Mouse (Mus musculus): ENCODE results near the gene Myo9b. TPM values are rescaled to one million over a fixed set of nuclear protein-coding genes. Genes with fewer than 3 reads are reported as not detected.

Myo9b gene
- total and polyA plus RNA-seq, 2 experiments, result 7.6 to 8.6 TPM

DNA sequence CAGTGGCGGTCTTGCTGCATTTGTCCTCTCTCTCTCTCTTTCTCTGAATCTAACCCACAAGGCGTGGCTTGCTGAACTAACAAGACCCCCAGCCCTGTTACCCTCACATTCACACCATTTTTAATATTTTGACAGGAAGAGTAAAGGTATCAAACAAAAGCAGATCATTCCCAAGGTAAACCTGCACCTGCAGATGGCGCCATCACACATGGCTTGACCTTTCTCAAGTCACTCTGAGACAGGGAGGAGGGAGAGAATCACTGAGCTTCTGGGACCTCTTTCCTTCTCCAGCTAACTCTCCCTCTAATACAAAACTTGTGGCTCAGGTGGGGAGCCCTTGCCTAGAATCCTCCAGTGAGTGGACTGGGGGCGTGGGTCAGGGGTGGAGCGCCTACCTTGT, 68.1 kb downstream of the Myo9b start:
- peak; percentile 22 for DNase-seq (ENCODE audit: extremely low read depth, low read depth, low spot score)
- Histone ChIP-seq H3K9ac (ENCODE audit: low read depth, low read length) (no peak overlapping the region), H3K79me2 (ENCODE audit: control insufficient read depth, insufficient read depth, low read length) (no peaks in the 10 kb centered on the region), H3K27ac (replicated peaks; ENCODE audit: insufficient read depth, low read depth, low read length) (no peak overlapping the region), H3K4me3 (ENCODE audit: insufficient read depth, low read depth, low read length) (no peak overlapping the region), H3K27me3 (ENCODE audit: control insufficient read depth, insufficient read depth, low read length) (no peaks in the 10 kb centered on the region), H3K4me1 (ENCODE audit: control insufficient read depth, insufficient read depth, low read length) (no peaks in the 10 kb centered on the region), H3K36me3 (ENCODE audit: control insufficient read depth, insufficient read depth, low read length) (peaks cover 7% of the 10 kb centered on the region; the same call in 1 of the 2 replicates)
- peak; percentile 51; the same call in 1 of the 2 replicates for TF ChIP-seq CTCF (IDR thresholded peaks at IDR 0.05; ENCODE audit: low read depth, low read length)
- TF ChIP-seq POLR2A (IDR thresholded peaks at IDR 0.05; ENCODE audit: extremely low read depth, insufficient read depth, low read length), result no peak
- 90% methylated on average over 5 of the region's 5 CpGs for WGBS

DNA sequence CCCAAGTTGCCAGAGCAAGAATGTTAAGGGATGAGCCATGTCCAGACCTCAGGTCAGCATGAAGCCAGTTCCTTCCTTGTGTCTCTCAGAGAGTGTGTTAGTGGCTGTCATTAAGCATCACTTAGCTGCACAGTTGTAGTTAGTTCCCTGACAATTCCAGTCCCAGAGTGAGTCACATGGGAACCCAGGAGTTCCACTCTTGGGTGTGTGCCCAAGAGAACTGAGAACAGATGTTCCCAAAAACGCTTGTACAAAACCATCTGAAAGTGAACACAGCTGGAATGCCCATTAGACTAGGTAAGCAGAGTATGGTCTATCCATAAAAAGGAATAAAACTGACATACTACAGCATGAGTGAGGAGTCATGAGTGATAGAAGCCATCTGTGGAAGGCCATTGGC, 74.1 kb downstream of the Myo9b start:
- Histone ChIP-seq H3K4me3 (ENCODE audit: insufficient read depth, low read depth, low read length) (no peak overlapping the region), H3K27me3 (ENCODE audit: control insufficient read depth, insufficient read depth, low read length) (no peaks in the 10 kb centered on the region), H3K27ac (replicated peaks; ENCODE audit: insufficient read depth, low read depth, low read length) (no peak overlapping the region), H3K9ac (ENCODE audit: low read depth, low read length) (no peak overlapping the region), H3K36me3 (ENCODE audit: control insufficient read depth, insufficient read depth, low read length) (peaks cover 23% of the 10 kb centered on the region), H3K4me1 (ENCODE audit: control insufficient read depth, insufficient read depth, low read length) (no peaks in the 10 kb centered on the region), H3K79me2 (ENCODE audit: control insufficient read depth, insufficient read depth, low read length) (no peaks in the 10 kb centered on the region)
- 82% methylated on average over 1 of the region's 1 CpGs for WGBS
- no peak for DNase-seq (ENCODE audit: extremely low read depth, low read depth, low spot score)
- no peak for TF ChIP-seq POLR2A (IDR thresholded peaks at IDR 0.05; ENCODE audit: extremely low read depth, insufficient read depth, low read length)
- TF ChIP-seq CTCF (IDR thresholded peaks at IDR 0.05; ENCODE audit: low read depth, low read length), result no peak

DNA sequence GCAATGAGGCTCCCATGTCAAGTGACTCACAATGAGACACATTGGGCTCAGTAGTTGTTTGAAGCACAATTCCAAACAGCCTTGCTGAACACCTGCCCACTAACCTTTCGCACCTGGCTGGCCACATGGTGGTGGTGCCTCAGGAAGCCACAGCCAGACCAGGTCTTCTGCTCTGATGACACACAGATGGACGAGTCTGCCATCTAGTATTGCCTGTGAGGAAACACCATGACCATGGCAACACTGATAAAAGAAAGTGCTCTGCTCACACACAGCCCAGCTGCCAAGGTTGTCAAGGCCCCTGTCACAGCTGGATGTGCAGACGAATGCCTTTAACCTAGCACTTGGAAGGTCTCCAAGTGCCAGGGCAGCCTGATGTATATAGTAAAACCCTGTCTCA, 78.6 kb downstream of the Myo9b start:
- H3K79me2 ChIP-seq (ENCODE audit: control insufficient read depth, insufficient read depth, low read length), result no peaks in the 10 kb centered on the region

DNA sequence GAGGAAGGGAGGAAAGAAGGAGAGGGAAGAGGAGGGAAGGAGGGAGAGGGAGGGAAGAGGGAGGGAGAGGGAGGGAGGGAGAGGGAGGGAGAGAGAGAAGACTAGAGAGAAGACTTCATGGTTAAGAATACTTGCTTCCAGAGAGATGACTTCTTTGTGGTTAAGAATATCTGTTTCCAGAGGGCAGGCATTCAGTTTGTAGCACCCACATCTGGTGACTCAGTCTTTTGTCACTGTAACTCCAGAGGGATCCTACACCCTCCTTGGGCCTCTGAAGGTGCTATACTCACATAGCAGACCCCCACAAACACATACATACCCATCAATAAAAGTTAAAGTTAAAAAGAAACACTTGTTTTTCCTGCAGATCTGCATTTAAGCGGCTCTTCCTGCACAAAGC, 79.0 kb downstream of the Myo9b start:
- DNase-seq (ENCODE audit: extremely low read depth, low read depth, low spot score), result no peak
- Histone ChIP-seq H3K27ac (replicated peaks; ENCODE audit: insufficient read depth, low read depth, low read length) (no peak overlapping the region), H3K27me3 (ENCODE audit: control insufficient read depth, insufficient read depth, low read length) (no peaks in the 10 kb centered on the region), H3K79me2 (ENCODE audit: control insufficient read depth, insufficient read depth, low read length) (no peaks in the 10 kb centered on the region), H3K4me1 (ENCODE audit: control insufficient read depth, insufficient read depth, low read length) (no peaks in the 10 kb centered on the region), H3K4me3 (ENCODE audit: insufficient read depth, low read depth, low read length) (no peak overlapping the region), H3K36me3 (ENCODE audit: control insufficient read depth, insufficient read depth, low read length) (peaks cover 18% of the 10 kb centered on the region), H3K9ac (ENCODE audit: low read depth, low read length) (no peak overlapping the region)
- 90% methylated on average over 1 of the region's 1 CpGs for WGBS
- no peak for TF ChIP-seq POLR2A (IDR thresholded peaks at IDR 0.05; ENCODE audit: extremely low read depth, insufficient read depth, low read length)

More for the DNA sequence above, 78.6 kb downstream of the Myo9b start:
- Histone ChIP-seq H3K9ac (ENCODE audit: low read depth, low read length) (no peak overlapping the region), H3K4me1 (ENCODE audit: control insufficient read depth, insufficient read depth, low read length) (no peaks in the 10 kb centered on the region), H3K27me3 (ENCODE audit: control insufficient read depth, insufficient read depth, low read length) (no peaks in the 10 kb centered on the region), H3K27ac (replicated peaks; ENCODE audit: insufficient read depth, low read depth, low read length) (no peak overlapping the region), H3K36me3 (ENCODE audit: control insufficient read depth, insufficient read depth, low read length) (peaks cover 22% of the 10 kb centered on the region), H3K4me3 (ENCODE audit: insufficient read depth, low read depth, low read length) (no peak overlapping the region)
- WGBS, result 78% methylated on average over 3 of the region's 3 CpGs
- no peak for TF ChIP-seq POLR2A (IDR thresholded peaks at IDR 0.05; ENCODE audit: extremely low read depth, insufficient read depth, low read length)
- no peak for TF ChIP-seq CTCF (IDR thresholded peaks at IDR 0.05; ENCODE audit: low read depth, low read length)
- DNase-seq (ENCODE audit: extremely low read depth, low read depth, low spot score), result no peak

- Histone ChIP-seq H3K27ac (replicated peaks; ENCODE audit: insufficient read depth, low read depth, low read length) (no peak overlapping the region), H3K36me3 (ENCODE audit: control insufficient read depth, insufficient read depth, low read length) (peaks cover 1% of the 10 kb centered on the region; the same call in 1 of the 2 replicates), H3K27me3 (ENCODE audit: control insufficient read depth, insufficient read depth, low read length) (no peaks in the 10 kb centered on the region), H3K9ac (ENCODE audit: low read depth, low read length) (no peak overlapping the region), H3K4me1 (ENCODE audit: control insufficient read depth, insufficient read depth, low read length) (no peaks in the 10 kb centered on the region), H3K79me2 (ENCODE audit: control insufficient read depth, insufficient read depth, low read length) (no peaks in the 10 kb centered on the region), H3K4me3 (ENCODE audit: insufficient read depth, low read depth, low read length) (no peak overlapping the region)
- no peak for DNase-seq (ENCODE audit: extremely low read depth, low read depth, low spot score)
- TF ChIP-seq CTCF (IDR thresholded peaks at IDR 0.05; ENCODE audit: low read depth, low read length) (no peak), POLR2A (IDR thresholded peaks at IDR 0.05; ENCODE audit: extremely low read depth, insufficient read depth, low read length) (no peak)
- WGBS, result 84% methylated on average over 3 of the region's 3 CpGs
Observed at GRCm38 (mm10) chr8:71358026-71358425, 85.5 kb downstream of the Myo9b start.

DNA sequence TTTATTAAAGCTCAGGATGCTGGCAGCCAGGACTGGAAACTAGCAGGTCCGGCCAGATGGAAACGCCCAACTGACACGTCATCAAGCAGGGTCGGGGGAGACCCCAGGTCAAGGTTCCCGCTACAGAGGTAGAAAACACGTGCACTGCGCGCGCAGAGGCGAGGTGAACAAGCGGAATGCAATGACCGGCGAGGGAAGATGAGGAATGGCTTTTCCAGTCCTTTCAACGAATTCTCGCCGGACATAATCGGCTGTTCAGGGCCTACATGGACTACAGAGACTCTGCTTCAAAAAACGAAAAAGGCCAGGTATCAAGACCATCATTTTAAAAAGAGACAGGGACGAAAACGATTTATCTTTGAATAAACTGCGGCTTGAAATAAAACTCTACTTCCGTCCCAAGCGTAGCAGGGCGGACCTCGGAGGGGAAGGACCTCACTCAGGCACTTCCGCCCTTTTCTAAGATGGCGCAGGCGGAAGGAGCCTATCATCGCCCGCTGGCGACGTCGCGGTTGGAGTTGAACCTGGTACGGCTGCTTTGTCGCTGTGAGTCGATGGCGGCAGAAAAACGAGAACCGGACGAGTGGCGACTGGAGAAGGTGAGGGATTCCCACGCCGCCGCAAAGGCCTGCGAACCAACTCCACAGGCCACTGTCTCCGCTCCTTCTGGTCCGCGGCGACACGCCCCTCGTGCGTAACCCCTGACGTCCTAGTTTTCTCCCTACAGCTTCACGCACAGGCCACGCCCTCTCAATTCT, 94.4 kb downstream of the Myo9b start, which contains the start of gene Use1:
Gene Use1 (plus strand): TSS at position 78 of the 758 bp plus-strand sequence.
- under 1% methylated on average over 56 of the region's 56 CpGs for WGBS
- Histone ChIP-seq H3K79me2 (ENCODE audit: control insufficient read depth, insufficient read depth, low read length) (peaks cover 3% of the 10 kb centered on the region; the same call in 1 of the 2 replicates), H3K4me1 (ENCODE audit: control insufficient read depth, insufficient read depth, low read length) (peaks cover 8% of the 10 kb centered on the region), H3K4me3 (ENCODE audit: insufficient read depth, low read depth, low read length) (peak within 1 kb of the TSS; percentile 71), H3K27ac (replicated peaks; ENCODE audit: insufficient read depth, low read depth, low read length) (peak within 1 kb of the TSS; percentile 83), H3K9ac (ENCODE audit: low read depth, low read length) (peak within 1 kb of the TSS; percentile 80), H3K27me3 (ENCODE audit: control insufficient read depth, insufficient read depth, low read length) (no peaks in the 10 kb centered on the region), H3K36me3 (ENCODE audit: control insufficient read depth, insufficient read depth, low read length) (no peaks in the 10 kb centered on the region)
- peak; percentile 95 for DNase-seq (ENCODE audit: extremely low read depth, low read depth, low spot score)
- TF ChIP-seq POLR2A (IDR thresholded peaks at IDR 0.05; ENCODE audit: extremely low read depth, insufficient read depth, low read length) (0 out of 2 replicates have a peak, but pooled peaks have one; percentile 36), CTCF (IDR thresholded peaks at IDR 0.05; ENCODE audit: low read depth, low read length) (no peak)
